ENCODE assay signal across 10 mouse cellular contexts in the genomic region with DNA sequence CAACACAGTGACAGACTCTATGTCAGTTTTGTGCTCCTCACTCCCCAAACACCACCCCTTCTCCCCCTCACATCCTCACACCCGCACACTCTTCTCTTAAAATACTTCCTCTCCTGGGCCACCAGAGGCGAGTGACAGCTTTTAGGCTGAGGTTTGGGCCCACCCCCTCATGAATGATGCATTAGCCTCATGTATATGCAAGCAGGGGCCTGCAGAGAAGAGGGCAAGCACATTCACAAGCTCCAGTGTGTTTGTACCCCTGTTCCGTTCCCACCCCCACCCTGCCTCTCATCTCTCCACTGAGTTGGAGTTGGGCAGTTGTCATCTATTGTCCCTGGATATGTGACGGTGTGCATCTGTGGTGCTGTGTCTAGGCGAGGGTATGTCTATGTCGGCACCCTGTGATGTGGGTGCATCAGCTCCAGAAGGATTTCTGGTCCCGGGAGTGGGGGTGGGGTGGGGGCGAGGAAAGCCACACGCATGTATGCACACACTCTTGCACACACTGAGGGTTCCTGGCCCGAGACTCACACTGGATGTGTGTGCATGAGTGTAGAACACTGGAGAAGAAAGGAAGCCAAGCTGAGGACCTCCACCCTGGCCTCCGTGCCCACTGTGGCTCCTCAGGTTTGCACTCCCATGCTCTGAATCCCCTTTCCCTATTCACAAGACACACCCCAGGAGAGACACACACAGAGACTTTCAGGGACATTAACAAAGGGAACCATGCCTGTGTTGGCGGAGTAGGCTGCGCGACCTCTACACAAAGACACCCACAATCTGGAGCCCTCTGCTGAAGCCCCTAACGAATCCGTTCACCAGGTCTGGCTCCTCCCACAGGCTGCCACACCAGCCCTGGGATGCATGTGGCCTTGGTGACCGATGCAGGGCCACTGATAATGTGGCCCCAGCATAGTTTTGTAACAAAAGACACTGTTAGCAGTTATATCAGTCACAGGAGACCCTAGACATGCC. TPM values are rescaled to one million over a fixed set of nuclear protein-coding genes. Genes with fewer than 3 reads are reported as not detected.
DNase-seq lines count a peak whose midpoint lies in the region; ATAC-seq and TF ChIP-seq lines count a peak whose summit lies in the region.
"Had no signal": no experiment of that assay in that cellular context is flagged by ENCODE, and none has a peak within 500 bp of the region (broad histone marks: within the 10 kb centered on the region; RNA-seq: fewer than 3 reads in every experiment).

No protein-coding gene starts in this region.

- peaks cover 24% of the 10 kb centered on the region for H3K36me3 ChIP-seq in forebrain, embryonic 12.5 days (replicated peaks)
- peaks cover 29% of the 10 kb centered on the region for H3K36me3 ChIP-seq in neural tube, embryonic 12.5 days
- H3K36me3 ChIP-seq: embryonic facial prominence, embryonic 15.5 days had no signal

- WGBS in forebrain, embryonic 12.5 days = 4% methylated on average over 17 of the region's 17 CpGs
- WGBS in neural tube, embryonic 12.5 days = 4% methylated on average over 17 of the region's 17 CpGs

- no peaks in the 10 kb centered on the region for H3K9me3 ChIP-seq in forebrain, embryonic 12.5 days
- H3K9me3 ChIP-seq in neural tube, embryonic 12.5 days = no peaks in the 10 kb centered on the region
- H3K9me3 ChIP-seq: embryonic facial prominence, embryonic 15.5 days had no signal

- H3K27ac ChIP-seq in forebrain, embryonic 12.5 days = peak overlapping the region; percentile 98
- peak overlapping the region; percentile 91 for H3K27ac ChIP-seq in neural tube, embryonic 12.5 days
- no peak overlapping the region for H3K27ac ChIP-seq in gastrocnemius, adult 2 months
- H3K27ac ChIP-seq: embryonic facial prominence, embryonic 15.5 days; kidney, postnatal 0 days had no signal

- ATAC-seq in forebrain, embryonic 12.5 days (ENCODE audit: low FRiP score) = peak; percentile 89
- peak; percentile 89 for ATAC-seq in neural tube, embryonic 12.5 days (ENCODE audit: low FRiP score, low read depth)
- ATAC-seq in monocyte, adult 5-6 weeks (replicated peaks; ENCODE audit: insufficient number of reproducible peaks, low FRiP score, low TSS enrichment, poor library complexity, severe bottlenecking) = no peak

- H3K9ac ChIP-seq in forebrain, embryonic 12.5 days = peak overlapping the region; percentile 91
- peak overlapping the region; percentile 81 for H3K9ac ChIP-seq in neural tube, embryonic 12.5 days
- H3K9ac ChIP-seq: embryonic facial prominence, embryonic 15.5 days had no signal

- peak overlapping the region; percentile 86 for H3K4me2 ChIP-seq in forebrain, embryonic 12.5 days
- H3K4me2 ChIP-seq in neural tube, embryonic 12.5 days (replicated peaks) = peak overlapping the region; percentile 64
- H3K4me2 ChIP-seq: embryonic facial prominence, embryonic 15.5 days had no signal

- peaks cover 32% of the 10 kb centered on the region for H3K4me1 ChIP-seq in forebrain, embryonic 12.5 days
- peaks cover 27% of the 10 kb centered on the region for H3K4me1 ChIP-seq in neural tube, embryonic 12.5 days

- TF ChIP-seq CTCF in gastrocnemius, adult 2 months (IDR thresholded peaks at IDR 0.05) = no peak

- peak; percentile 59 for DNase-seq in ZHBTc4 (ENCODE audit: low read depth, low spot score)
- DNase-seq in layer of hippocampus, postnatal 10 days (ENCODE audit: low spot score in 2 of 2) = peak; percentile 54 to 67
- DNase-seq in T-cell, adult 2 months (ENCODE audit: low spot score) = no peak
- DNase-seq in gastrocnemius, adult 2 months = no peak
- no peak for DNase-seq in urinary bladder, postnatal 4 days (ENCODE audit: low spot score in 2 of 2)

- H3K27me3 ChIP-seq in forebrain, embryonic 12.5 days = peaks cover 65% of the 10 kb centered on the region
- H3K27me3 ChIP-seq in neural tube, embryonic 12.5 days (replicated peaks) = peaks cover 39% of the 10 kb centered on the region

- intact Hi-C loops in gastrocnemius, adult 2 months (cut with DNase I) = no loop called here

- H3K4me3 ChIP-seq in forebrain, embryonic 12.5 days (replicated peaks) = peak overlapping the region; percentile 59
- peak overlapping the region; percentile 66 for H3K4me3 ChIP-seq in neural tube, embryonic 12.5 days
- H3K4me3 ChIP-seq in gastrocnemius, adult 2 months = no peak overlapping the region
- H3K4me3 ChIP-seq: embryonic facial prominence, embryonic 15.5 days had no signal

RNA-seq across cellular contexts. Expression of gene Ncan, which starts 1.7 kb away (rescaled TPM):
- polyA plus RNA-seq in forebrain, embryonic 12.5 days (2016; fragmentation: Nextera tagmentation; extraction: Ambion mirVana) = 84.2 and 104 TPM in 2 replicates
- 100 to 1,000 TPM; 575 to 578 TPM for total RNA-seq in layer of hippocampus, postnatal 10 days (2021)
- polyA plus RNA-seq in neural tube, embryonic 12.5 days (2016; fragmentation: Nextera tagmentation; extraction: Ambion mirVana) = 88.8 and 93.9 TPM in 2 replicates
- not detected for total RNA-seq in gastrocnemius, adult 2 months (2021)
- not detected in 3 replicates for total RNA-seq in monocyte, adult 5-6 weeks (2017)

RNA-seq across cellular contexts. Expression of gene Nr2c2ap, which starts 12.1 kb away (rescaled TPM):
- polyA plus RNA-seq in forebrain, embryonic 12.5 days (2016; fragmentation: Nextera tagmentation; extraction: Ambion mirVana) = 27.8 and 28.3 TPM in 2 replicates
- total RNA-seq in layer of hippocampus, postnatal 10 days (2021) = 10 to 100 TPM; 36.1 to 41.7 TPM
- polyA plus RNA-seq in neural tube, embryonic 12.5 days (2016; fragmentation: Nextera tagmentation; extraction: Ambion mirVana) = 29.2 and 32.0 TPM in 2 replicates
- 1 to 10 TPM; 4.3 to 6.5 TPM for total RNA-seq in gastrocnemius, adult 2 months (2021)
- 6.0 to 12.0 TPM (median 11.1 TPM) in 3 replicates for total RNA-seq in monocyte, adult 5-6 weeks (2017)

RNA-seq across cellular contexts. Expression of gene Rfxank, which starts 19.9 kb away (rescaled TPM):
- polyA plus RNA-seq in forebrain, embryonic 12.5 days (2016; fragmentation: Nextera tagmentation; extraction: Ambion mirVana) = 14.3 and 16.7 TPM in 2 replicates
- total RNA-seq in layer of hippocampus, postnatal 10 days (2021) = 10 to 100 TPM; 10.5 to 12.0 TPM
- 16.5 and 17.2 TPM in 2 replicates for polyA plus RNA-seq in neural tube, embryonic 12.5 days (2016; fragmentation: Nextera tagmentation; extraction: Ambion mirVana)
- 10 to 100 TPM in 1 of 2 experiments, 1 to 10 TPM in 1; 7.5 to 10.7 TPM for total RNA-seq in gastrocnemius, adult 2 months (2021)
- total RNA-seq in monocyte, adult 5-6 weeks (2017) = 12.5 to 17.9 TPM (median 17.8 TPM) in 3 replicates

RNA-seq across cellular contexts. Expression of gene Borcs8, which starts 20.3 kb away (rescaled TPM):
- 35.0 and 36.1 TPM in 2 replicates for polyA plus RNA-seq in forebrain, embryonic 12.5 days (2016; fragmentation: Nextera tagmentation; extraction: Ambion mirVana)
- total RNA-seq in layer of hippocampus, postnatal 10 days (2021) = 10 to 100 TPM; 39.9 to 46.5 TPM
- 44.9 and 49.1 TPM in 2 replicates for polyA plus RNA-seq in neural tube, embryonic 12.5 days (2016; fragmentation: Nextera tagmentation; extraction: Ambion mirVana)
- total RNA-seq in gastrocnemius, adult 2 months (2021) = 10 to 100 TPM; 11.6 to 14.8 TPM
- total RNA-seq in monocyte, adult 5-6 weeks (2017) = 60.6 to 63.2 TPM (median 61.3 TPM) in 3 replicates

RNA-seq across cellular contexts. Expression of gene Mef2b, which starts 20.5 kb away (rescaled TPM):
- 1.6 and 2.5 TPM in 2 replicates for polyA plus RNA-seq in forebrain, embryonic 12.5 days (2016; fragmentation: Nextera tagmentation; extraction: Ambion mirVana)
- total RNA-seq in layer of hippocampus, postnatal 10 days (2021) = under 1 TPM; 0.57 to 0.67 TPM
- 0.29 and 0.38 TPM in 2 replicates for polyA plus RNA-seq in neural tube, embryonic 12.5 days (2016; fragmentation: Nextera tagmentation; extraction: Ambion mirVana)
- under 1 TPM; 0.31 to 0.56 TPM for total RNA-seq in gastrocnemius, adult 2 months (2021)
- 0.78 to 1.5 TPM in 2 of 3 replicates, not detected in the other for total RNA-seq in monocyte, adult 5-6 weeks (2017)

Comparison
In these comparisons a context has a peak if more than half of its experiments do, and no peak if none do; other contexts are left out.
1. DNase-seq: peak in ZHBTc4 (single experiment) and layer of hippocampus, postnatal 10 days (2 of 2); none in T-cell, adult 2 months (single experiment), gastrocnemius, adult 2 months (single experiment) and urinary bladder, postnatal 4 days (0 of 2).
2. RNA of gene Ncan, which starts 1.7 kb away (total RNA-seq): 575 to 578 TPM in layer of hippocampus, postnatal 10 days; not detected in gastrocnemius, adult 2 months and not detected in monocyte, adult 5-6 weeks; every median in the first group is over 100 times any median in the second.